Mouse (Mus musculus): ENCODE data around the gene Chrnb2. TPM values are rescaled to one million over a fixed set of nuclear protein-coding genes. Genes with fewer than 3 reads are reported as not detected.

Gene Chrnb2
- total and polyA plus RNA-seq, 3 experiments, result 0.19 to 1.3 (median 0.59) TPM

GRCm38 (mm10) chr3:89772588-89772967 lies 8.1 kb upstream of the Chrnb2 start:
- TF ChIP-seq MYC (IDR thresholded peaks at IDR 0.05; ENCODE audit: low read depth, low read length) (peak; percentile 42; the same call in 1 of the 2 replicates), CTCF (conservative IDR thresholded peaks at IDR 0.05 in 1 of 2, IDR thresholded peaks at IDR 0.05 in 1 of 2; ENCODE audit: low read depth in 2 of 2, low read length in 2 of 2) (peak; percentile 89 to 97), MAZ (IDR thresholded peaks at IDR 0.05; ENCODE audit: low read depth, low read length) (no peak), BHLHE40 (IDR thresholded peaks at IDR 0.05; ENCODE audit: low read depth, low read length) (peak; percentile 86), SIN3A (IDR thresholded peaks at IDR 0.05; ENCODE audit: low read length) (peak; percentile 47; the same call in 1 of the 2 replicates), SMC3 (IDR thresholded peaks at IDR 0.05; ENCODE audit: low read depth, low read length) (peak; percentile 80)
- DNase-seq (ENCODE audit: extremely low read depth), result peak; percentile 94
- H3K27me3 ChIP-seq (replicated peaks), result no peaks in the 10 kb centered on the region
- peak overlapping the region; percentile 48 for H3K9ac ChIP-seq (ENCODE audit: insufficient read depth, low read depth)
- H3K9me3 ChIP-seq (replicated peaks; ENCODE audit: low read length), result no peaks in the 10 kb centered on the region
- dilution Hi-C loops (cut with MboI; ENCODE audit: extremely low pct_ligation_motif_present, extremely low pct_unique_long_range_greater_than_20kb, low sequenced_read_pairs), result no loop called here
- peak overlapping the region; percentile 81 for H3K27ac ChIP-seq (ENCODE audit: insufficient read depth, low read depth)
- peak overlapping the region; percentile 58 to 90 (median 65) for H3K4me3 ChIP-seq (replicated peaks in 1 of 3; ENCODE audit: low read depth in 2 of 3, low read length in 2 of 3, poor library complexity in 1 of 3)
- peaks cover 15 to 49% of the 10 kb centered on the region in 2 experiments; a peak in 3 of 4 replicates for H3K4me1 ChIP-seq (ENCODE audit: control insufficient read depth in 1 of 2, insufficient read depth in 2 of 2)
- H3K79me2 ChIP-seq (replicated peaks; ENCODE audit: control insufficient read depth, extremely low read depth, insufficient read depth, poor library complexity, severe bottlenecking), result peaks cover 27% of the 10 kb centered on the region
- in situ Hi-C loops (cut with MboI; ENCODE audit: low pct_ligation_motif_present, low pct_unique_long_range_greater_than_20kb, low sequenced_read_pairs), result loop anchor here (25.0 kb wide), 1 partner anchor 435 kb away; the partner anchor contains the start of genes Adam15 and Efna4
- peaks cover 15 to 51% of the 10 kb centered on the region in 2 experiments for H3K36me3 ChIP-seq (replicated peaks in 1 of 2; ENCODE audit: control insufficient read depth in 1 of 2, insufficient read depth in 1 of 2, low read length in 1 of 2)
- H3K4me2 ChIP-seq (ENCODE audit: insufficient read depth, low read depth, poor library complexity, severe bottlenecking), result peak overlapping the region; percentile 75

GRCm38 (mm10) chr3:89770425-89771002 lies 6.1 kb upstream of the Chrnb2 start:
- peaks cover 23% of the 10 kb centered on the region for H3K79me2 ChIP-seq (replicated peaks; ENCODE audit: control insufficient read depth, extremely low read depth, insufficient read depth, poor library complexity, severe bottlenecking)
- dilution Hi-C loops (cut with MboI; ENCODE audit: extremely low pct_ligation_motif_present, extremely low pct_unique_long_range_greater_than_20kb, low sequenced_read_pairs) (no loop called here), in situ Hi-C loops (cut with MboI; ENCODE audit: low pct_ligation_motif_present, low pct_unique_long_range_greater_than_20kb, low sequenced_read_pairs) (loop anchor here (25.0 kb wide), 1 partner anchor 433 kb away; the partner anchor contains the start of genes Adam15 and Efna4)
- TF ChIP-seq SMC3 (IDR thresholded peaks at IDR 0.05; ENCODE audit: low read depth, low read length) (no peak), EP300 (IDR thresholded peaks at IDR 0.05; ENCODE audit: low read length) (peak; percentile 34; the same call in 1 of the 2 replicates), POLR2AphosphoS2 (IDR thresholded peaks at IDR 0.05; ENCODE audit: low read depth, low read length) (no peak), RCOR1 (conservative IDR thresholded peaks at IDR 0.05; ENCODE audit: low read depth, low read length) (no peak), BHLHE40 (IDR thresholded peaks at IDR 0.05; ENCODE audit: low read depth, low read length) (peak; percentile 74), IRF4 (IDR thresholded peaks at IDR 0.05; ENCODE audit: low read depth, low read length) (peak; percentile 45; the same call in 1 of the 2 replicates), JUND (conservative IDR thresholded peaks at IDR 0.05; ENCODE audit: low read depth, low read length) (no peak), E2F4 (IDR thresholded peaks at IDR 0.05; ENCODE audit: insufficient replicate concordance, low read depth, low read length) (no peak), UBTF (IDR thresholded peaks at IDR 0.05; ENCODE audit: low read depth, low read length) (no peak)
- H3K27me3 ChIP-seq (replicated peaks), result no peaks in the 10 kb centered on the region
- H3K4me2 ChIP-seq (ENCODE audit: insufficient read depth, low read depth, poor library complexity, severe bottlenecking), result no peak overlapping the region
- DNase-seq (ENCODE audit: extremely low read depth), result no peak
- no peak overlapping the region for H3K4me3 ChIP-seq (replicated peaks in 1 of 3; ENCODE audit: low read depth in 2 of 3, low read length in 2 of 3, poor library complexity in 1 of 3)
- no peak overlapping the region for H3K27ac ChIP-seq (ENCODE audit: insufficient read depth, low read depth)
- H3K9ac ChIP-seq (ENCODE audit: insufficient read depth, low read depth), result no peak overlapping the region
- H3K4me1 ChIP-seq (ENCODE audit: control insufficient read depth in 1 of 2, insufficient read depth in 2 of 2), result peaks cover 14 to 35% of the 10 kb centered on the region in 2 experiments; a peak in 3 of 4 replicates
- no peaks in the 10 kb centered on the region for H3K9me3 ChIP-seq (replicated peaks; ENCODE audit: low read length)
- H3K36me3 ChIP-seq (replicated peaks in 1 of 2; ENCODE audit: control insufficient read depth in 1 of 2, insufficient read depth in 1 of 2, low read length in 1 of 2), result peaks cover 0 to 30% of the 10 kb centered on the region in 2 experiments

Measured in CH12.LX (cell line).